Mouse (Mus musculus) c-Kit-positive CD71-negative TER-119-negative erythroid progenitor cells, embryonic 14.5 days (primary cell): Measurements from ENCODE around the gene Trmt10c.
"Not testable (repeated sequence)": the region's sequence is repeated elsewhere in the genome, so short reads cannot be mapped to it uniquely, and the experiment has no call there.

ENCODE experiments used
- DNase-seq: peaks from one replicate; pipeline ENCODE4 v3.0.0-alpha.2; 2013; ENCODE audit warnings: low read depth

Gene Trmt10c

DNA sequence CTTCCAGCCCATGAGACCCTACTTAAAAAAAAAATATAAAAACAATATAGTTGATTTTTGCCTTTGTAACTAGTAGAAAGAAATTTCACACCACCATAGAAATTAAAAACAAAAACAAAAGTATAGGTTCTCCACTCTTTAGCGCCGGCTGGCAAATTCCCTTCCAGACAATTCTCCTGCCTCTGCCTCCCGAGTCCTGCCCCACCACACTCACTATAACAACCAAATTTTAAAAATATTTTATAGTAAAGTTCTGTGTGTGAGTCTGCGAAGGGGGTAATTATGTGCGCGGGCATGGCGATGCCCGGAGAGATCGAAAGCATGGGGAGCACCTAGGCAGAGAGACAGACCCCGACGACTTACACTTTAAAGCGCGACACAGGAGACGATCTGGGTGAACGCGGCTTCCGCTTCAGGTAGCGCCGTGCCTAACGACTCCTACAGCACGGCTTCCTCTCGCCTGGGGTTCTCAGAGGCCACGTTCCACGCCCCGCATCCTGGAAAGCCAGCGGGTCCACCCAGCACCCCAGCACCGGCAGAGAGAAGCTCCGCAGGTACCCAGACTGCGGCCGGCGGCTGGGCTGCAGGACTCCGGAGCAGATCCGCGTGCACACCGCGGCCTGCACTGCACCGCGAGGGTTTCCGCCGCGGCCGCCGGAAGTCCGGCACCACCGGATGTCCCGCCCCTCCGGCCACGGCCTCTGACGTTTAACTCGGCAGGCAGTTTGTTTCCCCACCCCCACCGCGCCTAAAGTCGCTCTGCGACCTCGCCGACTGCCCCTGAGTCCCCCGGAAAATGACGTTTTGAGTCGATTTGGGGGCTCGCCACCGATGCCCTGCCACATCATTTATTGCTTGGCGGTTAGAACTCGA is at the start of gene Trmt10c:
Gene Trmt10c (minus strand): TSS at position 682 of the 873 bp plus-strand sequence.
- DNase-seq: peak; percentile 87

DNA sequence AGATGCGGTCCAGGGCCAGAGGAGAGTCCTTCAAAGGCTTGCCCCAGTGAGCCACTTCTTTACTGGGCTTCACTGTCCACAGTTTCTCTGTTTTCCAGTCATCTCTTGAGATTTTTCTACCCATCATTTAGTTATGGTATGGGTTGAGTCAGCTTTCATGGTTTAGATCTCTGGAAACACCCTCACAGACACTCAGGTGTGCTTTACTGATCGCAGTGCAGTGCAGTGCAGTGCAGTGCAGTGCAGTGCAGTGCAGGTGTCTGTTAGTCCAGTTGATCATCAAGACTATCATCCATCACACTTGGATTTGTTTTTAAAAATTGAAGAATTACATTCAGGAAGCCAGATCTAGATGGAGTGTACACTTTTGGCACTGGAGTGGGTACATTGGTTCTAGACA is 48.7 kb upstream of the Trmt10c start:
- DNase-seq: no peak

DNA sequence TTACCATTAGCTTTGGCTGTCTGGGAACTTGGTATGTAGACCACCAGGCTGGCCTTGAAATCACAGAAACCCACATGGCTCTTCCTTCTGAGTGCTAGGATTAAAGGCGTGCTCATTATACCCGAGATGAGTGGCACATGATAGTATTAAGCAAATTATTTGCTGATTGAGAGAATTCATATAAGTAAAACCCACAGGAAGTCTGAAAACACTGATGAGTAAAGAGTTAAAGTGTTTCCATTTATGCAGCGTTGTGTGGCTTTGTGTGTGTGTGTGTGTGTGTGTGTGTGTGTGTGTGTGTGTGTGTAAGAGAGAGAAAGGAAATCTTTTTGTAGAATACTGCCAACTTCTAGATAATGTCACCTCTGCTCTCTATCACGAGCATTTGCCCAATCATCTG is 44.1 kb upstream of the Trmt10c start:
- DNase-seq: no peak

DNA sequence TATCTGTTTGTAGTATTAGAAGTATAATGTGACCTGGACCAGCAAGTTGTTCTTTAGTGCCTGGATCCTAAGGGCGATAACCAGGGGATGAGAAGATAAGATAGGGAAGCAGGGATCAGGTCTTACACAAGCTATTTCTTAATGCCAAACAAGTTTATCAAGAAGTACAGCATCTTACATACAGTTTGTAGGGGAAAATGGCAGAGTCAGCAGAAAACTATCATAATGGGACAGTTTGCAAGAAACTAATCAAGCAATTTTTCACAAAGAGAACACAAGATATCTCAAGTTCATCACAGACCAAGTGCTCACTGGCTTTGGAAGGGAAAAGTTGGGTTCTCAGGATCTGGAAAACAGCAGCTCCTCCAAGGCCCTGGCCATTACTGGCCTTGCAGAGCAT is 41.8 kb upstream of the Trmt10c start:
- no peak for DNase-seq

DNA sequence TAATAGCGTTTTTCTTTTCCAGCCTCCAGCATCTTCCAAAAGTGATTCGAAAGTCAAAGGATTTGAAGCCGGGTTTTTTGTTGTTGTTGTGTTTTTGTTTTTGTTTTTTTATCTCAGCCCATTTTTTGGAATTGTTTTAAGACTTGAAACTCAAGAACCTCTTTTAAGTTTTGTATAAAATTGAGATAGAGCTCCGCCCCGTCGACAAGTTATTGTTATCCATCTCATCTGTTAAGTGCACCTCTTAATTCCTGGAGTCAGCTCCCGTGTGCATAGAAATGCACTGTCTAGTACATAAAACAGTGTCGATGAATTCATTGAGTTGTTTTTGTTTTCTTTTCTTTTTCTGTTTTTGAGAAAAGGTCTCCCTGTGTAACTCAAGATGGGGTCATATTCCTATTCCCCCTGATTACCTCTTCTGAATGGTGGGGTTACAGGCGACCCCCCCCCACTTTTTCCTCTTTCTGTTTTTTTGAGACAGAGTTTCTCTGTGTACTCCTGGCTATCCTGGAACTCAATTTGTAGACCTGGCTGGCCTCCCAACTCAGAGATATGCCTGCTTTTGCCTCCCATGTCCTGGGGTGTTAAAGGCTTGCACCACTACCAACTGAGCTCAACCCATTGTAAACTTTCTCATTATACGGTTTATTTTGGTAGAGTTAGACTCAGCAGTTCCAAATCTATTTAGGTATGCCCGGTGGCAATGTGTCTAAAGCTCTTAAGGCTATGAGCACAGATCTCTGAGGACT is 38.7 kb upstream of the Trmt10c start:
- DNase-seq: peak; percentile 26

DNA sequence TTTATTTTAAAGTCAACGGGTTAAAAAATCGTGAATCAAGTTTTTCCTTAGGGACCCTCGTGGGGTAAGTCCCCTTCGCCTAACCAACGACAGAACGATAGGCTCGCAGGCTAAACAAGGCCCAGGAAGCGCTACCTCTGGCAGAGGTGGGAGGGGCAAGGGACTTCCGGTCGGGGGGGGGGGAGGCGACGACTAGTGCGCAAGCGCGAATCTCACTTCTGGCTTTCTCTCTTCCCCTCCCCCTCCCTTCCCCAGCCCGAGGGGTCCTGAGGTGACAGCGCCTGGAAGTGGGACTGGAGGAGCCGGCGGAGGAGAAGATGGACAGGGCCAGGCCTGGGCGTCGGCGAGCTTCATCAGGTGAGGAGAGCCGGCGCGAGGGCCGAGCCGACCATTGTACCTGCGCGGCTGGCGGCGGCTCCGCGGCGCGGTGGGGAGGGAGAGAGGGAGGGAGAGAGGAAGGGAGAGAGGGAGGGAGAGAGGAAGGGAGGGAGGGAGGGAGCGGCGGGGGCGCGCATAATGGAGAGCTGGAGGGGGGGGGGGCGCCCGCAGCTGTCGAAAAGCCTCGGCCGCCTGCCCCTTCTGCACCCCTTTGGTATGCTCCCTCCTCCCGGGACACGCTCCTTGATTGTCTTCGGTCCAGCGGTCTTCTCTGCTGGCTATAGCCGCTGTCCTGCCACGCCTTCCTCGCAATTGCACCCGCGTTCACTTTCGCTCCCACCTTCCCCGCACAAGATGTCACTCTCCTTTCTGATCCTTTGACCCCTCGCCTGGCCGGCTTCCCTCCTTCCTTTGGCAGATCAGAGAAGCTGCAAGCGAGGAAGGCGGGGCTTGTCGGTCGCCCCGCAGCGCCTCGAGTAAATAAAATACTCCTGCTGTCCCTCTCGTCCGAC is 37.8 kb upstream of the Trmt10c start:
- peak; percentile 62 for DNase-seq

DNA sequence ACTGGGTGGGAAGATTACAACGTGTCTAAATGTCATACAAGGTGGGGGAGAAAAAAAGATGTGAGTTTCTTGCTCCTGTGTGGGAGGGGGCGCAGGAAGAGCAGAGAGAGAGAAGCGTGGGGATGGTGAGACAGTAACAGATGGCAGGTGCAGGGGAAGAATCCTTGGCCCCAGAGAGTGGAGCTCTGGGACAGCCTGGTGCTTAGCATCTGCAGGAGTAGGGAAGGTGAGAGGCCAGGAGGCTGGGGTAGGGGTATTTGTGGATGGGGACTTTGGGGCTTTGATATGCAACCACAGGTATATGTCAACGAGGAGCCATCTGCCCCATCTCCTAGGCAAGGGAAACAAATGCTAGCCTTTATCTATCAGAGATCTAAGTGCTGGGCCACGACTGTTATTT is 36.9 kb upstream of the Trmt10c start:
- no peak for DNase-seq

DNA sequence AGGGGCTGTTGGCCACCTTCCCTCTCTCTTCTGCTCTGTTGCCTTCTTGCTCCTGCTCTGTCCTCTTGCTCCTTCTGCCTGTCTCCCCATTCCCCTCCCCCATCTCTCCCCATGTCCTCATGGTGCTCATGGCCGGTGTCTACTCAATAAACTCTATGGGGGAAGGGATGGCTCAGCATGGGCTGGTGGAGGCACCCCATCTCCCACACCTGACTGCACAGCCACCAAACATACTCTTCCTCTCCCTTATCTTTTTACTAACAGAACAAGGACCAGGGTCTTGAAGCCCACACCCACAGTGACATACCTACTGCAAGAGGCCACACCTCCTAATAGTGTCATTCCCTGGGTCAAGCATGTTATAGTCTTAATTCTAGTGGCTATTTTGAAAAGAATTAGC is 36.5 kb upstream of the Trmt10c start:
- DNase-seq: no peak

DNA sequence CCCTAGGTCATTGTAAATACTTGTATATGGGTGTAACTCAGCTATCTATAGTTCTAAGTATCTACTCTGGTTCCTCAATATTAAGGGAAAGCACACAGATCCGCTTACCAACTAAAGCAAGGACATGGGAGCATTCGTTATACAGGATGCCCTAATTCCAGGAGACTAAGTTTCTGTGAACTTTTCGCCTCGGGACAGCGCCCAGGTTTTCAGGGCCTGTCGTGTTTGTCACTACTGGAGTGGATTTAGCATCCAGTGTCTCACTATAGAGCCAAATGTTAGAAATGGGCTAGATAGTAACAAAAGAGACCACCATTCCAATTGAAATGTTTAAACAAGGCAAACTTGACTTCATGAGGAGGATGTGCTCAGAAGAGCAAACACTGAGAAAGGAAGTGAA is 35.5 kb upstream of the Trmt10c start:
- DNase-seq: not testable (repeated sequence)

DNA sequence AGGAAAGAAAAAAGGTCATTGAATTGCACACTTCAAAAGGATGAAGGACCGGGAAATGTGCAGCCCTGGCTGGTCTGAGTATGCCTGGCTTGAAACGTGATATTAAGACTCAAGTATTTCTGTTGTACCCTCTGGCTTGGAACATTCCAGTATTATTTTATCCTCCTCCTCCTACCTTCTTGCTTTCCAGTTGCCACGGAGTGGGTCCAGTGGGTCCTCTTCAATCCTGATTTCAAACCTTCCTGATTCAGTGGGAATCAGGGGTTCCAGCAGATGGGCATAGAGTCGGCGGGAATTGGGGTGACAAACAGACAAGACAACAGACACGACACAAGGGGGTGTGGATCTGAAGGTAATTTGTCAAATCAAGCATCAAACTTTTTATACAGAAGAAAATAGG is 34.9 kb upstream of the Trmt10c start:
- DNase-seq: no peak

DNA sequence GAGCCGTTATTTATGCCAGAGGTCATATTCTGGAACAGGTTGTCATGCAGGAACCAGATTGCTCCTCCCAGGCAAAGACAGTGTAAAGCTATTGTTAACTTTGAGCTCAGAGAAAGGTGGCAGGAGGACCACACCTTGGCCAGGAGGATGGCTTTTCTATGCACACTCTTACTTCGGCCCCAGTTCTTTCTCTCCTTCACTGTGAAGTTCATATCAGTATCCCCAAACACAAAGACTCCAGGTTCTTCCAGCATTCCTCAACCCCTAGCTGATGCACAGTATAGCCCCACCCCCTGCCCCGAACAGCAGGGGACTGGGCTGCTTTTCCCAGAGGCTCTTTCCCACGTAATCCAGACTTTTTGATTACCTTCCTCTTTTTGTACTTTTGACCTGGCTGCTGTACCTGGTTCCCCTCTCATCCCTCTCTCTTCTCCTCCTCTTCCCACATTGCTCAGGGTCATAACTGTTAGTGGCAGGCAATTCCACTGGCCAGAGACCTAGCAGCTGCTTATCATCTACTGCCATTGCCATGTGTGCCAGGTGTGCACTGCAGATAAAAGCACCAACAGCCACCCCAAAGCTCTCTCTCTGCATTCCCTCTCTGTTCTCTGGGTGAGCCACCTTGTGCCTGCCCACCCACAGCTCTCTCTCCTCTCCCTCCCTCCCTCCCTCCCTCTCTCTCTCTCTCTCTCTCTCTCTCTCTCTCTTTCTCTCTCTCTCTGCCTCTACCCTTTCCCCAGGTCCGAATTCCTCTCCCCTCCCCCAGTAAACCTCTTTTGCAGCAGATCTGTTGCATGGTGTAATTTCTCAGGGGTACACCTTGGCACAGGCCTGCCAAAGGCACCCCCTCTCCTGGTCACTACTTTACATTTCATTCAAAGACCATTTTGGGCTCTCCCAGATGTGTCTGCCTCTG is 34.0 kb upstream of the Trmt10c start:
- no peak for DNase-seq

DNA sequence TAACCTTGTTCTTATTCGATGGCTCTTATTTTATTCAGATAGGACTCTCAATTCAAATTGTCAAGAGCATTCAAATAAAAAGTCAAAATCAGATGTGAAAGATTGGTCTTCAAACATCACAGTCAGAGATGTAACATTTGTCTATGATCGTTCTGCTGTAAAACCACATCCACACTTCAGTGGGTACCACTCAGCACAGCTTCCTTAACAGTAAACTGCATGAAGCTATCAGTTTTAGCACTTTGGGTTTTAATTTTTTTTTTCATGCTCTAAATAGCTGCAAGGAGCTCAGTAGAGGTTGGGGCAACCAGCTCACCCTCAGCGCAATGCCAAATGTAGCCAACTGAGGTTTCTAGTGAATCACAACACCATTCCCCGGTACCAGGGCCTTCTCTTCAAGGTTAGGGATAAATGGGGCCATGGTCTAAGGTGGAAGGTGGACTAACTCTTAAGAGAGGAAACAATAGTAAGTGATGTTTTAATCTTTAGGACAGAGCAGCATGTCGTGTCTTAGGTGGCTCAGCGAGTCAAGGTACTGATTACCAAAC is 31.0 kb upstream of the Trmt10c start:
- no peak for DNase-seq

DNA sequence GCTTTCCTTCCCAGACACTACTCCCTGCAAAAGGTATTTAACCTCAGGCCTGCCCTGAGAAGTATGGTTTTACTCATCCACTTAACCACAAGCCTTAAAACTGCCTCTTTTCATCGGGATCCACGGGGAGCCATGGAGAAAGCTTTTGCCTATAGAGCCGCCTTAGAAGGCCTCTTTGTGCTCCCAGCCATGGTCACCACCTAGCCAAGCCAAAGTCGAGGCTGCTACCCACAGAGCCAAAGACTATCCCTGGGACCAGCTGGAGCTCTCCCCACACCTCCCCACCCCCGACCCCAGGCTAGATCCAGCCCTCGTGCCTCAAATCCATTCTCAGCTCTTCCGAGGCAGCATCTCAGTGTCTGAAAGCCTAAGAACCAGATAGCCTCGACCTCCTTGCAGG is 28.5 kb upstream of the Trmt10c start:
- no peak for DNase-seq

DNA sequence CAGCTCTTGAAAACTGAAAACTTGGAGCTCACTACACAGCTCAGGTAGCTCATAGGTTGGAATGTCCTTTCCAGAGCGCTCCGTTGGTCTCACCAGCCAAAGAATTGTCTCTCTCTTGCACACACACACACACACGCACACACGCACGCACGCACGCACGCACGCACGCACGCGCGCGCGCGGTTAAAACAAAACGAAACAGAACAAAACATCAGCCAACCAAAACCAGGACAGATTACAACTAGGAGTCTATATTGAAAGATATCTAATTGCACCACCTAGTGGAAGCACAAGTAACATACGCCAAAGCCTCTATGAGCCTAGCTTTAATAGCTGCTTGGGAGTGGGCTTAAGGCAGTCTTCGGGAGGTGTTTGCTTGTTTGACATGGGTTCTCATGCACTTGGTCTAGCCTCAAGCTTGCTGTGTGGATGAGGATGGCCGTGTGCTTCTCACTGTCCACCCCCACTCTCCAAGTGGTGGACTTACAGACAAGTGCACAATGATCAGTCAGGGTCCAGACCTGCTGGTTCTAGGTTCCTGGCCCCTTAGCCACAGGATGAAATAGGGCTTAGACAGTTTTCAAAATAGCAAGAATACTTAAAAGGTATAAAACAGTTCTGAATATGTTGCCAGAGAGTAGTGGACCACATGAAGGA is 26.8 kb upstream of the Trmt10c start:
- DNase-seq: peak; percentile 58

DNA sequence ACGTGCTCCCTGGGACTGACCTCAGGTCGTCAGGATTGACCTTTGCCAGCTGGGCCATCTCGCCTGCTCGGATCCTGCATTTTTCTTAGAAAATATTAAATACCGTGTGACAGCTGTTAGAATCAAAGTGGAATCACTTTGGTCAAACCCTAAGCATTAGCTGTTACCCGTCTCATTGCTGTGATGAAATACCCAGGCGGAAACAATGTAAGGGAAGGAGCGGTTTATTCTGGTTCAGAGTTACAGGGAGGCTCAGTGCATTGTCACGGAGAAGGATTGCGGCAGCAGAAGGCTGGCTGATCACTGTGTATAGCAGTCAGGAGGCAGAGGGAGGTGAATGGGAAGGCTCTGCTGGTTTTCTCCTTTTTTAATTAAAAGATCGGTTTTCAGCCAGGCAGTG is 25.4 kb upstream of the Trmt10c start:
- DNase-seq: no peak

DNA sequence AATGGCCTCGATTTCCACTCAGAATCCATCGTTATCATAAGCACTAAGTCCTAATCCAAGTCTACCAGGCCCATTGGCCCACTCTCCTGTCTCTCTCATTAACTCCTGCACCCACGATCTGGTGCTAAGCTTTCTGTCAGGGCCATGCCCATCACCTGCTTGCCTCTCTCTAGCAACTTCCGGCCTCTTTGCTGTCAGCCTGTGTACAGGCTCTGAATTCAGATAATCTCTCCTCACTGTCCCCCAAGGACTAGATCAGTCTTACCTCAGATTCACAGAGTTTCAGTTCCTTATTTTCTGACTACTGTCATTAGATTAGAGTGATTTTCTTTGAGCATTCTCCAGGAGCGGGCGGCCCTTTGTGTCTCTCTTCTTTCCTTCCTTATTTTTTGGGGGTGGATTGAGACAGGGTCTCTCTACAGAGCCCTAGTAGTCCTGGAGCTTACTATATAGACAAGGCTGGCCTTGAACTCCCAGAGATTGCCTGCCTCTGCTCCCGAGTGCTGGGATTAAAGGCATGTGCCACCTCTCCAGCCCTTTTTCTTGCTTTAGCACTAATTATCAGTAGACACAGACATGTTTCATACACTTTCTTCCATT is 24.5 kb upstream of the Trmt10c start:
- DNase-seq: no peak

DNA sequence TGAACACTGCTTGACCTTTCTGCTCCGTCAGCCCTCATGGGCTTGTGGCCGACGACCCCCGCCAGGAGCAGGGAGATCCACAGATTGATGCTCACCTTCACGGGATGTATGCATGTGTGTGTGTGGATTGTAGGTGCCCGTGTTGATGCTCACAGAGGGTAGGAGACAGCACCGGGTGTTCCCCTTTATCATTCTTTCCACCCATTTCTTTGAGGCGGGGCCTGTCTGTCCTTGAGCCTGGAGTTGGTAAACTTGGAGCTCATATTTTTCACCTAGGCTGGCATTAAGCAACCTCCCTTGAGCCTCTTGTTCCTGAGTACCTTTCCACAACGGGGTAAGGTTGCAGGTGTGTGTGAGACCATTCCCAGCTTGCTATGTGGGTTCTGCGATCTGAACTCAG is 20.5 kb upstream of the Trmt10c start:
- no peak for DNase-seq

DNA sequence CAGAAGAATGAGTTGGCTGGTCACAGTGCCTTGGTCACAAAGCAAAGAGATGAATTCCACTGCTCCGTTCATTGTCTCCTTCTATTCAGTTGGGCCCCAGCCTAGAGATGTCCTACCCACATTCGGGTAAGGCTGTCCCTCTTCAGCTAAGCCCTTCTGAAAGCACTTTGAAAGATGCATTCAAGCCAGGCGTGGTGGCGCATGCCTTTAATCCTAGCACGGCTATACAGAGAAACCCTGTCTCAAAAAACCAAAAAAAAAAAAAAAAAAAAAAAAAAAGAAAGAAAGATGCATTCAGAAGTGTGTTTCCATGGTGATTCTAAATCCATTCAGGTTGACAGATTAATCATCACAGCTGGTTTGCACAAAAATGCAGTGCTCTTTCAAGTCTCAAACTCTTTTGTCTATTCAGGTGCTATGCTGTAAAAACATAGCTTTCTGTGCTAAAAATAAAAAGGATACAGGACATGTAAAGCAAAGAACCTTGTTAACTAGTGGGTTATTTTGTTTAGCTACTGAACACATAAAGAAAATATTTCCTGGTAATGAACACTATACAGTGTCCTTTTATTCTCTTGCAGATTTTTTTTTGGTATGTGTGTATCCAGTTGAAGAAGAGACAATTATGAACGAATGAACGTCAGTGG is 19.4 kb upstream of the Trmt10c start:
- DNase-seq: no peak

DNA sequence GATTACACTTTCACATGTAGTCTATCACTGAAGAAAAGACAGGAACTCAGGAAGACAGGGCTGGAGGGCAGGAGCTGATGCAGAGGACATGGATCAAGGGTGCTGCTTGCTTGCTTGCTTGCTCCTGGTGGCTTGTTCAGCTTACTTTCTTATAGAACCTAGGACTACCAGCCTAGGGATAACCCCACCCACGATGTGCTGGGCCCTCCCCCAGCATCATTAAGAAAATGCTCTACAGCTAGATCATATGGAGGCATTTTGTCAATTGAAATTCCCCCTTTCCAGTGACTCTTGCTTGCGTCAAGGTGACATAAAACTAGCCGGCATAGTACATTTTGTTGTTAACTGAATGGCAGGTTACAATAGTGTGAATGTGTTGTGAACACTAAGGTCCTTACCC is 18.3 kb upstream of the Trmt10c start:
- DNase-seq: no peak

DNA sequence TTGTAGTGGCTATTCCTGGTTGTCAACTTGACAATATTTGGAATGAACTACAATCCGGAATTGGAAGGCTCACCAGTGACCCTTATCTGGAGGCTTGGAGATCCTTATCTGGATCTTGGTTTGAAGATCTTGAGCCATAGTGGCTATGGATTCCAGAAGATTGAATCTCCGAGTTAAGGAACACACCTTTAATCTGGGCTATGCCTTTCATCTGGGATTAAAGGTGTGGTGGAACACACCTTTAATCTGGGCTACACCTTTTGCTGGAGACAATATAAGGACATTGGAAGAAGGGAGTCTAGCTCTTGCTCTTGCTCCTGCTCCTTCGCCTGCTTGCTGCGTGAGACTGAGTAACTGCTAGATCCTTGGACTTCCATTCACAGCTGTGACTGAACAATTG is 10.4 kb upstream of the Trmt10c start, which contains the start of gene Senp7:
Gene Senp7 (plus strand): TSS at position 301 of the 400 bp plus-strand sequence.
- DNase-seq: not testable (repeated sequence)
